Mouse (Mus musculus) megakaryocyte, embryonic 14.5 days (primary cell): ENCODE measurements around the gene Sgca.

Source experiments
- FLI1 ChIP-seq: IDR thresholded peaks from 2 replicates; pipeline ENCODE4 v1.6.1; 2012; ENCODE audit warnings: low read length, inconsistent platforms, mixed read lengths
- GATA1 ChIP-seq: IDR thresholded peaks from 3 replicates; pipeline ENCODE4 v1.6.1; 2012; ENCODE audit warnings: mixed read lengths, low read length, inconsistent platforms, borderline replicate concordance

DNA sequence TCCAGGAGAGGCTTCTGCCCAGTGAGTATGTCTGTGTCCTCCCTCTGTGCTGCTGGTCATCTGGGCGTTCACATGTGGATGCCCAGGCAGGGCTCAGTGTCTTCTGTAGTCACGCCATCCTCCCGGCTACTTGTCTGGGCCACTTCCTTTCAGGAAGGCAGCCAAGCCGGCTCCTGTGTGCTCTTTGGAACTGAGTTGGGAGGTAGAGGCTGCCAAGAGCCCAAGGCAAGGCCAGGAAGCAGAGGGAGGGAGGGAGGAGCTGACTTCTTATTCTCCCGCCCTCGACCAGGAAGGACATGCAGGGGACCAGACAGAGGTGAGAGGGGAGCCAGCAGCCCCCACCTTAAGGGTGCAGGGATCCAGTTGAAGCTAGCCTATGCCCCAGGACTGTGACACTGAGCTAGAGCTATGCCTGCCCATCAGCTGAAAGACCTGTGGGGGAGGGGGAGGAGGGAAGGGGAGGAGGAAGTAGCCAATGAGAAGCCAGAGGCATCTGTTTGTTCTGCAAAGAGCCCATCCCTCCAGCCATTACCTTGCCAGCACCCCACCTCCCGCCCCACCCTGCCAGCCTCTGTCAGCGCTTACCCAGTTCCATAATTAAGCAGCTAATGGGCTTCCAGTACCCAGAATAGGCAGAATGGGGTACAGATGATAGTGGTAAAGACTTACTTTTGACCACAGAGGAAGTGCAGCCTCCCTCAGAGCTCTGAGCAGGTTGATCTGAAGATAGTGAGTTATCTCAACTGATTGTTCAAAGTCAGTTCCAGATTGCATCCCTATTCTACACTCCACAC lies 17.9 kb downstream of the Sgca start:
- no peak for TF ChIP-seq GATA1
- TF ChIP-seq FLI1: no peak
